Mouse (Mus musculus): ENCODE measurements around the gene Hrct1.

The Hrct1 gene

DNA sequence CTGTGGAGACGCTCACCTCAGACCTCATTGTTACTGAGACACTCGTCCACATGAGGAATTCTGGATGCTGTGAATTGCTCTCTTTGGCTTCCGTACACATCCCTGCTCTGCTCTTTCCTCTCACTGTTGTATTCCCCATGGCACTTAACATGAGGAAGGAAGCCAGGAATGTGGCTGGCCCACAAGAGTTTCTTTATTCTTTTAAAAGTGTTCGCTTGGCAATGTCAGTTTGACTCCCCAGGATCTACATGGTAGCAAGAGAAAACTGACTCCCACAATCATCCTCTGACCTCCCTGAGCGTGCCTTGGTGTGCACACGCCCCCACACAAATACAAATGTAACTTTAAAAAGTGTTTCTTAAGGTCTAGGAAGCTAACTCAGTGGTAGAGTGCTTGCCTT is 44.6 kb downstream of the Hrct1 start:
- no peak for DNase-seq (ENCODE audit: extremely low spot score, low spot score)

DNA sequence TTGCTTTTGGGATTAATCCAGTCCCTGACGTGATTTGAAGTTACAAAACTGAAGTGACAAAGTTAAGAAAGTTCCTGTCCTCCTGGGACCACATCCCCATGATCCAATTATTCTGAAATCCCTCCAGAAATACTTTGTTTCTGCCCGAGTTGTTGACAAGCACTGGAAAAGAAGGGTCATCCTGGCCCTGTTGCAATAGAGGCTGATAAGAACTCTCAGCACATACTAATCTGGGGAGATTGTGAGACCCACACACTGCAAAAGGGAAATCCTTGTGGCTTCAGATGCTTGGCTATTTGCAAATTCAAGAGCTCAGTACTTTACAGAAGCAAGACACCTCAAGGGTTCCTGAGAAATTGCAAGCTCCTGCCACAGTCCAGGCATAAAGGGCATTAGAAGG is 45.3 kb downstream of the Hrct1 start:
- no peak for DNase-seq (ENCODE audit: extremely low spot score, low spot score)

Data from neural tube, embryonic 10.5 days (tissue).